Mouse (Mus musculus) hindlimb bud, embryonic 11.5 days (tissue): ENCODE measurements at regions not wholly inside any gene's neighbourhood (a gene's known extent, or its start where the extent isn't known, plus 50 kb on each side); places are given as distances from the start of the nearest gene placed in this dataset.
A peak's percentile ranks its signal among the peaks of the same experiment; 100 is the strongest.

Experiments used
- DNase-seq: peaks from one replicate; pipeline ENCODE4 v3.0.0-alpha.2; 2012; ENCODE audit warnings: low read depth, low spot score; ENCODE audit errors: extremely low spot score

GRCm38 (mm10) chrX:166091011-166091410 lies 79.2 kb upstream of the Gemin8 start:
- DNase-seq, result no peak

GRCm38 (mm10) chrX:166107184-166107716 lies 63.0 kb upstream of the Gemin8 start:
- peak; percentile 26 for DNase-seq
